Mouse (Mus musculus) c-Kit-positive CD71-positive TER-119-positive erythroid progenitor cells, embryonic 14.5 days (primary cell): Measurements from ENCODE around the gene Coro1a.
"Not testable (repeated sequence)": the region's sequence is repeated elsewhere in the genome, so short reads cannot be mapped to it uniquely, and the experiment has no call there.

Source experiments
- DNase-seq: peaks from one replicate; pipeline ENCODE4 v3.0.0-alpha.2; 2013; ENCODE audit warnings: low spot score

Coro1a gene

DNA sequence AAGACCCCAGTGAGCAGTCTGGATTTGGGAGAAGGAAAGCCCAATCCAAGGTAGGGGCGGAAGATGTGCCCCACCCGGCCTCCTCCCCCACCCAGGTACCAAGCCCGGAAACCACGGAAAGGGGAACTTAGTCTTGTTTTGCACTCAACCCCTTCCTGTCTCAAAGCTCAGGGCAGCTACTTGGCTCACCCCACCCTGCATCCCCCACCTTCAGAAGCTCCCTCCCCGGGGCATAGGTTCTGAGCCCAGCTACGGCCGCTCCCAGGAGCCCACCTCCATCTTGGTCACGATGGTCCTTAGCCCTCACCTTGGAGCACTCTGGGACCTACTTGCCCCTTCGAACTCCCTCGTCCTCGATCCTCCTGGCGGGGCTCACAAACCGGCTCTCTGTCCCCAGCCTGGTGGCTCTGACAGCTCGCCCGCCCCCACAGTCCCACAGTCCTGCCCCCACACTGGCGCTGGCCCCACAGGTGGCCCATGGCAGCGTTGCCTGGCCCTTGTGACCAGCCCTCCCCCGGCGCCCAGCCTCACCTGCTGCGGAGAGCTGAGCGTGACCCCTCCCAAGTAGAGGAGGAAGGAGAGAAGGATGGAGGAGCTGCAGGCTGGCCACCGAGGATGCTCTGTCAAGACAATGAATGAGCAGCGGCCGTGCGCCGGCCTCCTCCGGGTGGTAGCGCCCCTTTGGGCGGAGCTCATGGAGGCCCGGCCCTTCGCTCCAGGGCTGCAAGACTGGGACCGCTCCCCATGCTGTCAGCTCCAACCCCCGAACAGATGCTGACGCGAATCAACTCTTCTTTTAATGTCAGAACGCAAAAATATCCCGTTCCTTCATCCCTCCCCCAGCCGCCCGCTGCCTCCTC is 3.2 kb downstream of the Coro1a start:
- no peak for DNase-seq

DNA sequence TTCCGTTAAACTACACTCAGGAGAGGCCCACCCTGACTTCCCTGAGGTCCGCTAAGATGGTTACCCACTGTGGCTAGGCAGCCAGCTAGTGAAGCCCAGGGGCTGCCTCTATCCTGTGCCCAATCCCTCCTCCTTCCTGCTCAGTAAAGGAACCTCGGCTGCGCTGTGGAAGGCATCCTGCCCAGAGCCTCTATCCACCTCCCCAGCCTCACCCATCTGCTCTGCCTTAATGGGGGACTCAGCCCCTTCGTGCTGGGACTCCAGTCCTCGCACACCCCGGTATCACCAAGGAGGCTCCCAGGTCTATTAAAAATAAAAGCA is 3.9 kb downstream of the Coro1a start:
- no peak for DNase-seq

DNA sequence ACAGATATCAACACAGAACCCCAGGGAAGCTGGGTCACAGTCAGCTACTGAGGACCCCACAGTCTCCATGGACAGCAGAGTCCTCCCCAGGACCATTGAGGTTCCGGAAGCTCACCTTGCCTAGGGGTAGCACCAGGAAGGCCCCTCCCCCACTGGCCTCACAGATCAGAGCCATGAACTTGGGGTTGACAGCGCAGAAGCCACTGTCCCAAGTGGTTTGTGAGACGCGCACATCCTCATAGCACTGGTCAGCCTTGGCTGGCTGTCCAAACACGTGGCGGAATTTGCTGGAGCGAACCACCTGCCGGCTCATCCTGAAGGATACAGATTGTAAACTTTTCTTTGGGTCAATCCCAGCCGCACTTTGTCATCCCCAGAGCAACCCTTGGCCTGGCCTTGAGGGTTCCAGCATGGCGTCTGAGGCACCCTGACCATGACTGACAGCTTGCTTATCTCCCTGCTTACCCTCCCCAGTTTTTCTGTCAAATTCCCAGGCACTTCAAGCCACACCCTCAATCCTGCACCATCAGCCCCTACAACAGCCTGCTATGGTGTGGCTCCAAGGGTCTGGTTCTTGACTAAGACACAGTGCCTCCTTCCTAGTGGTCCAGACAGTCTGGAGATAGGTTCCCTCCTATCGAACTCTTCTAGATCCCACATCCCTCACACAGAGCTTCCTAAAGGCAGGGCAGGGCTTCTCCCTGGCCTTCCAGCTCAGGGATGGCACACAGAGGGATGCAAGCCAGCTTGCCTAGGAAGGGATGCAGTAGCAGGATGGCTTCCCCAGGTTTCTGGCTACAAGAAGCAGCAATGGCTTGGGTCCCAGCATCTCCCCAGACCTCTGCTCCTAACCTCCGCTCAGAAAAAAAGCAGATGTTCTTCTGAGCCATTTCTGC is 4.5 kb downstream of the Coro1a start:
- DNase-seq, result no peak

DNA sequence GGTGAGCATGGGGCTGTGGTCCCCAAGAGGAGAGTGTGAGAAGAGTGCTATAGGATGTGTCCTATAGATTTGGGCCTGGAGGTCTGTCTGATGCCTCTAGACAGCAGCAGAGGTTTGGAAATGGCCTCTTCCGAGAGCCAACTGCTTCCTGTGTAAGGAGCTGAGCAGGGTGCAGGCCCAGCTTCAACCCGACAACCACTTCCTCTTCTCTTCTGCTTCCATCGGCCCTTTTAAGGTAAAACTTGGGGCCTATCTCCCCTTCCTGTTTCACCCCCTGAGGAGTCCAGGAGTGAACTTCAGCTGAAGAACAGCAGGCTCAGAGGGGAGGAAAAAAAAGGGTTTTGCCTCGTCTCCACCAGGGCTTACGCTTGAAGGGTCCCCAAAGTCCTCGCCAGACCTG is 5.2 kb downstream of the Coro1a start:
- no peak for DNase-seq

DNA sequence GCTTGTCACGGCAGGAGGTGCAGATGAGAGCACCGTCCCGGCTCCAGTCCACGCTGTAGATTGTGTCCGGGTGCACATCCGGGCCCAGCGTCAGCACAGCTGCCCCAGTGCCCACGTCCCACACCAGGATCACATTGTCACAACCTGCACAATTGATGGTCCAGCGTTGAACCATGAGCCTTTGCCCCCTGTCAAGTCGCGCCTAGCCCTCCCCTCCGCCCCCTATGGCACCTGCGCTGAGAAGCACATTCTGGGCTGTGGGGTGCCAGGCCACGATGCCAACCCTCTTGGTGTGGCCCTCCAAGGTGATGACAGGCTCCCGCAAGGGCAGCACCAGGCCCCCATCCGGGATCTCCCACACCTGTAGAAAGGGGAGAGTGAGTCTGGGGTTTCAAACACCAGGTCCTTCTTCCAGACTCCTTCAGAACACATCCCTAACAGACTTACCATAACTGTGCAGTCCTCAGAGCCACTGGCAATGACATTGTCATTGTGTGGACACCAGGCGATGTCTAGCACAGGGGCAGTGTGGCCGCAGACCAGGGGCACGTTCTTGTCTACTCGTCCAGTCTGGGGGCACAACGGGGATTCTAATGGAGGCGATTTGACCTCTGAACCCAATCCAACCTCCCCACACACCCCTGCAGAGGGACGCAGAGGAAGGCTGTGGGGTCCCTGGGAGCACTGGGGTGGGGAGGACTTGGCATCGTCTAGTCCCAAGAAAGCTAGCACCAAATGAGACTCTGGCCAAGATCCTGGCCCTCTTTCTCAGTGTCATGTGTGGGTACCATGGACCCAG is 5.8 kb downstream of the Coro1a start:
- no peak for DNase-seq

DNA sequence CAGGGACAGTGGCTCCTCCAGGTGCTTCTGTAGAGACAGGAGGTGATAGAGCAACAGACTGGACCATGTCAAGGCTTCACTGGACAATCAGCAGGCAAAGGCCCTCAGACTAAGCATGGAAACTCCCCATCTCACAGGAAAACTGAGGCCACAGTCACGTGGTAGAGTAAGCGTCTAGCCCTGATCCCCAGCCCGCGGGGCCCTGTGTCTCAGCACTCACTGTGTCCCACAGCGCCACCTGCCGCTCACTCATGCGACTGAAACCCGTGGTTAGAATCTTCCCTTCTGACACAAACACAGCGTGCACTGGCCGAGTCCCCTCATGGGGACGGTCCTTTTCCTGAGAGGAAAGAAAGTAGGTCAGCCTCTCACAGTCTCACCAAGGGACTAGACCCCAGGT is 6.5 kb downstream of the Coro1a start:
- peak; percentile 85 for DNase-seq

DNA sequence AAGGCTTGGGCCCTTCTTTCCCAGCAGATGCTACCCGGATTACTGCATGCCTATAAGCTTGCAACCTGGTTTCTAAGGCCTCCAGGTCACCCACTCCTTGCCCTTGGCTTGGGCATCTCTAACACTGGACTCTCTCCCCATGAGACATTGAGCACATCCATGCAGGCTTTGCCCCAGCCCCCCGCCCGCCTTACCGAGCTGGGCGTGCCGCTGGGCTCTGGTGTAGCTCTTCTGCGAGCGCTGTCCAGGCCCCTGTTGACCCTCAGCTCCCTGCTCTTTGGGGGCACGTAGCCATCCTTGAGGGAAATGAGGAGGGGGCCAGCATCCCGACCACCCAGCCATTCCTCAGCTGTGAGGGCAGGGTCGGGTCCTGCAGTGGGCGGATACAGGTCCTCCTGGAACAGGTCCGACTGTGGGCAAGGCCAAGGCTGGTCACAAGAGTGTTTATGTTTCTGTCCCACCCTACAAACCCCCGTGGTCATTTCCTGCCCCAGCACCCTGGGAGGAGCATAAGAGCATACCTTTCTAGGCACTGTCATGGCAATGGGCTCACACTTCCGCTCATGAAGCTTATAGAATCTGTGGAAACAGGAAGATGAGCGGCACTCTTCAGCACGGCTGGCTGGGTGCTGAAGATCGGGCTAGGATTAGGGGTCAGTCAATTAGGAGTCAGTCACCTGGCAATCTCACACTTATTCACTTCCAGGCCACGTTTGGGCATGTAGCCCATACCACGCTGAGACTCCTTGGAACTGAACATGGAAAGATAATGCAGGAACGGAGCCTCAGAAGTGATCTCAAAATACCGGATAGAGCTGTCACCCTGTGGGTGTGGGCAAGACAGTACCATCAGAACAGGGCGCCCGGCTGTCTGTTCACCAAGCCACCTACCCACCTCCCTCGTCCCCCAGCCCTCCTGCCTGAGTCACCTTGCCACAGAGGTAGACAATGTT is 7.2 kb downstream of the Coro1a start:
- no peak for DNase-seq

DNA sequence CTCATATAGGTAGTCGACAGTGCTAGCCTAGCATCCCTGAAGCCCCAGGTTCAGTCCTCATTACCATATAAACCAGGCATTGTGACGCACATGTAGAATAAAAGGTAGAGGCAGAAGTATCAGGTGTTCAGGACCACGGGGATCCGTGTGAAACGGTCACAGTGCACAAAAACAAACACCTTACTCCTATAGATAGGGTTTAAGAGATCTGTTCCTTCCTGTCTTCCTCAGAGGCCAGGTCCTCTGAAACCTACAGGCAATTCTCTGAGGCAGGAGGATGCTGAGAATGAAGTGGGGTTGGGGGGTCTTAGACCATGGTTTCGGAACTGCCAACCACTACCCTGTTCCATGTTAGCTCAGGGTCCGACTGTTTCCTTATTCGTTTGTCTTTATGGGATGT is 9.7 kb downstream of the Coro1a start:
- DNase-seq, result no peak

DNA sequence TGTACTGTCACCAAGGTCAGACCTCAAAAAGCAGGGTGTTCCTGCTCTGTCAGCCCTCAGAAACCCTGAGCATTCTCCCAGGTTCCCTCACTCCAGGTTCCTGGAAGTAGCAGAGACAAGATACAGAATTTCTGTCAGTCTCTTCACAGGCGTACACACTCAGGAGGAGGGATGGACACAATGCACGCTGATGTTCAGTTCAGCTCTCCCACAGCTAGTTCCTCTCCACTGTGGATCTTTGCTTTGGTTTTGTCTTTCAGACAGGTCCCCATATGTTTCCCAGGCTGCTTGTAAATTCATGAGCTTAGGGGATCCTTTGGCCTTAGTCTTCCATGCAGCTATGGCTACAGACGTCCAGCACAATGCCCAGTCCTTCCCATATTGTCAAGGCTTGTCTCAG is 10.7 kb downstream of the Coro1a start:
- no peak for DNase-seq

GRCm38 (mm10) chr7:126696303-126696702 is 11.3 kb downstream of the Coro1a start:
- DNase-seq, result no peak

DNA sequence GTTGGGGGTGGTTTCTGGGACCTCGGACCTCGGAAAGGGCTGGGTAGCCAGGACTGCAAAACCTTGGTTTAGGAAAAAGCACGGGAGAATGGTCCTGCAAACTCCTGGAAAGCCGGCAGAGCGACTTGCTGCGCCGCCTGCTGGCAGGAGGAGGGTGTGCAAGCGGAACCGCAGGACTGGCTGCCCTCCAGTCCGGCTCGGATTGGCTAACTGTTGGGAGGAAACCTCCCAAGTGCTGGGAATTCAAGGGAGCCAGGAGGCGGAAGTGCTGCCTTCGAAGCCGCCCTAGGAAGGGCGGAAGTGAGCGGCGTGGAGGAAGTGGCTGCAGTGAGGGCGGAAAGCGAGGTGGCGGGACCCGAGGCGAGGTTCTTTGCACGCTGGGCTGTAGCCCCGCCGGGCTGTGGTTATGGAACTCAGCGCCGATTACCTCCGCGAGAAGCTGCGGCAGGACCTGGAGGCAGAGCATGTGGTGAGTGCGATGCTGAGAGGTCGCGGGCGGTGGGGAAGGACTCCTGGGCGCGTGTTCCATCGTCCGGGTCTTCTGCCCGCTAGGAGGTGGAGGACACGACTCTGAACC is 11.9 kb downstream of the Coro1a start, which contains the start of gene Slx1b:
Gene Slx1b (minus strand): TSS at position 154 of the 577 bp plus-strand sequence.
- peak; percentile 96 for DNase-seq

GRCm38 (mm10) chr7:126695210-126695611 is 12.4 kb downstream of the Coro1a start, which contains the start of gene Bola2:
Bola2 (plus strand) TSS chr7:126695401.
- DNase-seq, result peak; percentile 75

- DNase-seq, result no peak
Measured at GRCm38 (mm10) chr7:126694441-126695051, 13.0 kb downstream of the Coro1a start.

GRCm38 (mm10) chr7:126693781-126694180 is 13.8 kb downstream of the Coro1a start:
- DNase-seq, result no peak

DNA sequence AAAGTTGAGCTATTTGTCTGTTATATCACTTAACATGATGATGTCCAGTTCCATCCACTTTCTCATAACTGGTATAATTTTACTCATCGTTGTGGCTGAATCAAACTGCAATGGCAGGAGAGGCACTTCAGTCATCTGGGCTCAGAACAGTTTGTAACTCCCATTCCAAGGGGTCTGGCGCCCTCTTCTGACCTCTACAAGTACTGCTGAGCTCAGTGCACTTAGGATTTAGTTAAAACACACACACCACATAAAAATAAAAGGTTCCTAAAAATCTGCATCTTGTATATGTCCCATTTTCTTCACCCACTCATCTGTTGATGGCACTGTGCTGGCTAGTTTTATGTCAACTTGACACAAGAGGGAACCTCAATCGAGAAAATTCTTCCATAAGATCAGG is 14.3 kb downstream of the Coro1a start:
- DNase-seq, result peak; percentile 88

DNA sequence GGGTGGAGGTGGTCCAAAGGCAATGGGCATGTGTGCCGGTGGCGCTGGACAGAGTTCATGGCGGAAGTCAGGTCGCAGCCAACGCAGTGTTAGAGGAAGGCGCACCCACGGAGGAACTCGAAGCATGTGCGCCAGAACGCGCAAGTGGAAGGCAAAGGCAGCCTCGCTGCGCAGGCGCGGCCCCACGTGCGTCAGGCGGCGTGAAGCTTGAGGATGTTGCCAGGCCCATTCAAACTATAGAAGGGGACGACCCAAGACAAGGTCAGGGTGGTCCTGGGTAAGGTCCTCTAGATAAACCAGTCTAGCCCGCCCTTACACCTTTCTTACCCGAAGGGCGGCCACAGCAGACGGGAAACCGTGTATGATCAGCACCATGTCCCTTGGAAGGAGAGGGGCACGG is 15.2 kb downstream of the Coro1a start:
- no peak for DNase-seq

GRCm38 (mm10) chr7:126691676-126692075 is 15.9 kb downstream of the Coro1a start:
- no peak for DNase-seq

DNA sequence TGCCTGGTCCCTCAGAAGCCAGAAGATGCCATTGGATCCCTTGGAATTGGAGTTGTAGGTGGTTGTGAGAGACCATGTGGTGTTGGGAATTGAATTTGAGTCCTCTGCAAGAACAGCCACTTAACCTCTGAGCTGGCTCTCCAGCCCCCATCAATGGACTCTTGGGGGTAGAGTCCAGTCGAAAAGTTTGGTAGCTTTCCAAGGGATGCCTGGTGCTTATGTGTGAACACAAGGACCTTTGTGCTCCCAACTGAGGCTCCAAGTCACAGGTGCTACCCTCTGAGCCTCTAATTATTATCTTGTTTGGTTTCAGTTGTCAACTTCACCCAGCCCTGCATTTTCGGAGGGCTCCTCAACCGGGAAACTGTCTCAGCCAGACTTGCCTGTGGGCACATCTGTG is 16.9 kb downstream of the Coro1a start:
- no peak for DNase-seq

GRCm38 (mm10) chr7:126689021-126689420 is 18.6 kb downstream of the Coro1a start:
- no peak for DNase-seq

DNA sequence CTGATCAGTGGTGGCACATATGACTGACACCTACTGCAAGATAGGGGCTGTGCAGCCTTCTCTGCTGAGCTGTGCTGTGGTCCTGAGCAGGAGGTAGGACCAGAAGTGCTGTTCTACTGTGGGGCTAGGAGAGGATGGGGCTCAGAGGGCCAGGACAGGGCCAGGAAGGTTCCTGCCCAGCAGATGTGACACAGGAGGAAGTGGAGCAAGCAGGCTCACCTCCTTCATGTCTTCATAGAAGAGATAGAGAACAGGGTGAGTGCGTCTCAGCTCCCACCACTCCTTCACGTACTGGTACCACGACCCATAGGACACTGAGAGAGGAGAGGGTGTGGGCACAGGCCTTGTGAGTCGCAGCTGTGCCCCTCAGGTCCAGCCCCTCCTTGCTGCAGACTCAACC is 19.4 kb downstream of the Coro1a start:
- DNase-seq, result not testable (repeated sequence)
